Mouse (Mus musculus) heart, postnatal 0 days (tissue): ENCODE measurements around the gene Aldh18a1.

Experiments used
- CTCF ChIP-seq: IDR thresholded peaks from 2 replicates; pipeline ENCODE4 v1.5.1; 2016; ENCODE audit warnings: antibody characterized with exemption, control low read depth, low read depth
- EP300 ChIP-seq: IDR thresholded peaks from 2 replicates; pipeline ENCODE4 v1.6.1; 2016; ENCODE audit warnings: antibody characterized with exemption, low read depth

DNA sequence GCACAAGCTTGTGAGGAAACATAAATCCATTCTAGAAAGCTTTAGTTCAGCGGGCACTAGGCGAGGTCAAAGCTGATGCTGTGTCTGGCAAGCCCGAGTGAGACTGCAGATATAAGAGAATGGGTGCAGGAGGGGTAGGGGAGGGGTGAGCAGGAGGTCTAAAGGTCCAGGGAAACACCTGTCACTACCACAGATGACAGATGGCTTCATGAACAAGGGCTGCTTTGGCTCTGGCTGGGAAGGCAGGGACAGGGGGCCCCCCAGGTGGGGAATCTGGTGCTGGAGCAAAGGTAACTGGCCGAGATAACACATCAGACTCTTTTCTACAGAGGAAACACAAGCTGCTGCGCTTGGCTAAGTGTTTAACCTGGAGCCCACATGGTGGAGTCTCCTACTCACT lies 12.8 kb downstream of the Aldh18a1 start:
- TF ChIP-seq CTCF (no peak), EP300 (no peak)
